Mouse (Mus musculus): ENCODE measurements around the gene Pdss2. TPM values are rescaled to one million over a fixed set of nuclear protein-coding genes. Genes with fewer than 3 reads are reported as not detected.

Gene Pdss2
- total RNA-seq, 1 experiment, result 16.6 TPM

DNA sequence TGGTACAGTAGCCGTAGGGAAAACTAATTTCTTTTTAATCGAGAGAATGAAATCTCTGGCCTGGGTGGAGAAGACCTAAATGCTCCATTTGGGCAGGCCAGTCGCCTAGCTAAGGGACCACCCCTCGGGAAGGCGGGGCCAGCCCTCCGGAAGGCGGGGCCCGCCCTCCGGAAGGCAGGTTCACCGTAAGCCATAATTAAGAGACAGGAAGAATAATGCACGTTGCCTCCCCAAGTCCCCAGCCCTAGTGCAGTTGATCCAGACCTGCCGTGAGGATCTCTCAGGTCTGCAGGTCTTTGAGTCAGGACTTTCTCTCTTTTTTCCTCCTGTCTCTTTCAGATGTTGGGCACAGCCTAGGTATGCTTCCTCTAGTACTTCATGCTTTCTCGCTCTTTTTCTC is 246.4 kb downstream of the Pdss2 start:
- Histone ChIP-seq H3K9ac (ENCODE audit: insufficient read depth, low read depth, low read length, poor library complexity, severe bottlenecking) (peak overlapping the region; percentile 41; the same call in 1 of the 2 replicates), H3K4me3 (ENCODE audit: insufficient read depth in 1 of 2, low read depth in 1 of 2, low read length in 2 of 2, poor library complexity in 1 of 2, severe bottlenecking in 1 of 2) (peak overlapping the region; percentile 32 to 67), H3K4me1 (ENCODE audit: control insufficient read depth in 2 of 2, insufficient read depth in 2 of 2, low read length in 2 of 2, poor library complexity in 1 of 2) (peaks cover 0 to 18% of the 10 kb centered on the region in 2 experiments; a peak in 3 of 4 replicates), H3K36me3 (ENCODE audit: control insufficient read depth, insufficient read depth, low read length, poor library complexity, severe bottlenecking) (no peaks in the 10 kb centered on the region), H3K27ac (ENCODE audit: insufficient read depth, low read depth, low read length, poor library complexity, severe bottlenecking) (no peak overlapping the region), H3K9me3 (ENCODE audit: control insufficient read depth, insufficient read depth, low read depth, low read length) (no peaks in the 10 kb centered on the region)
- no peak for TF ChIP-seq CHD2 (IDR thresholded peaks at IDR 0.05; ENCODE audit: low read depth, low read length)
- TF ChIP-seq HCFC1 (IDR thresholded peaks at IDR 0.05; ENCODE audit: borderline replicate concordance, insufficient read depth, low read length), result no peak
- TF ChIP-seq ZNF384 (IDR thresholded peaks at IDR 0.05; ENCODE audit: low read depth, low read length), result no peak
- TF ChIP-seq ZC3H11A (IDR thresholded peaks at IDR 0.05; ENCODE audit: borderline replicate concordance, low read depth, low read length), result no peak
- no peak for TF ChIP-seq MAFK (IDR thresholded peaks at IDR 0.05; ENCODE audit: insufficient read depth, low read depth, low read length)
- in situ Hi-C loops (cut with MboI; ENCODE audit: low sequenced_read_pairs in 2 of 2, unreplicated experiment in 2 of 2), result no loop called here
- DNase-seq (ENCODE audit: low read depth, low spot score), result no peak

DNA sequence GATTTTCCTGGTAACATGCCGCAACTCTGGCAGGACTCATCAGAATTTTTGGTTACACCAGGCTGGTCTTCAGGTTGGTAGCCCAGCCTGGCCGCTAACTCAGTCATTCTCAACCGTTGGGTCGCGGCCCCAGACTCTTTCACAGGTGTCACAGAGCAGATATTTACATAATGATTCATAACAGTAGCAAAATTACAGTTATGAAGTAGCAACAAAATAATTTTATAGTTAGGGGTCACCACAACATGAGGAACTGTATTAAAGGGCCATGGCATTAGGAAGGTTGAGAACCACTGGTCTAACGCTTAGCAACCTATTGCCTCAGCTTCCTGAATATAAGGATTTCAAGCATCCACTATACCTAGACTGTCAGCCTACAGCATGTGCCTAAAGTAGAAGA is 247.0 kb downstream of the Pdss2 start:
- no peak for TF ChIP-seq ZNF384 (IDR thresholded peaks at IDR 0.05; ENCODE audit: low read depth, low read length)
- TF ChIP-seq ZC3H11A (IDR thresholded peaks at IDR 0.05; ENCODE audit: borderline replicate concordance, low read depth, low read length), result no peak
- no peak for TF ChIP-seq HCFC1 (IDR thresholded peaks at IDR 0.05; ENCODE audit: borderline replicate concordance, insufficient read depth, low read length)
- no peak for TF ChIP-seq MAFK (IDR thresholded peaks at IDR 0.05; ENCODE audit: insufficient read depth, low read depth, low read length)
- no peak for TF ChIP-seq CHD2 (IDR thresholded peaks at IDR 0.05; ENCODE audit: low read depth, low read length)
- in situ Hi-C loops (cut with MboI; ENCODE audit: low sequenced_read_pairs in 2 of 2, unreplicated experiment in 2 of 2), result no loop called here
- Histone ChIP-seq H3K27ac (ENCODE audit: insufficient read depth, low read depth, low read length, poor library complexity, severe bottlenecking) (no peak overlapping the region), H3K36me3 (ENCODE audit: control insufficient read depth, insufficient read depth, low read length, poor library complexity, severe bottlenecking) (no peaks in the 10 kb centered on the region), H3K9ac (ENCODE audit: insufficient read depth, low read depth, low read length, poor library complexity, severe bottlenecking) (no peak overlapping the region), H3K4me3 (ENCODE audit: insufficient read depth in 1 of 2, low read depth in 1 of 2, low read length in 2 of 2, poor library complexity in 1 of 2, severe bottlenecking in 1 of 2) (no peak overlapping the region), H3K4me1 (ENCODE audit: control insufficient read depth in 2 of 2, insufficient read depth in 2 of 2, low read length in 2 of 2, poor library complexity in 1 of 2) (peaks cover 0 to 16% of the 10 kb centered on the region in 2 experiments; a peak in 3 of 4 replicates), H3K9me3 (ENCODE audit: control insufficient read depth, insufficient read depth, low read depth, low read length) (no peaks in the 10 kb centered on the region)
- DNase-seq (ENCODE audit: low read depth, low spot score), result no peak

DNA sequence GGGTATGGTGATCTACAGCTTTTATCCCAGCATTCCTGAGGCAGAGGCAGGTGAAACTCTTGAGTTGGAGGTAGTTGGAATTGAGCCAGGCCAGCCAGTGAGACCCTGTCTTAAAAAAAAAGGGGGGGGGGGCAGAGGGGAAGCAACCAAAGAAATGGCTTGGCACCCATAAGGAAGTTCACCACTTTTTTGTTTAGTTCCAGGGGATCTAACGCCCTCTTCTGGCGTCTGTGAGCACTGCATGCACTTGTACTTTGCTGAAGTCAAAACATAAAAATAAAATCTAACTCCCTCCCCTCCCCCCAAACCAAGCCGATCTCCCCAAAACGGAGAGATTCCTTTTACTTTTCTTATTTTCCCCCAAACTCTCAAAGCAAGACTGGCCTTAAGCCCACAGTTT is 254.1 kb downstream of the Pdss2 start:
- Histone ChIP-seq H3K4me1 (ENCODE audit: control insufficient read depth in 2 of 2, insufficient read depth in 2 of 2, low read length in 2 of 2, poor library complexity in 1 of 2) (peaks cover 0 to 12% of the 10 kb centered on the region in 2 experiments; a peak in 2 of 4 replicates), H3K9ac (ENCODE audit: insufficient read depth, low read depth, low read length, poor library complexity, severe bottlenecking) (no peak overlapping the region)
- in situ Hi-C loops (cut with MboI; ENCODE audit: low sequenced_read_pairs in 2 of 2, unreplicated experiment in 2 of 2), result no loop called here

DNA sequence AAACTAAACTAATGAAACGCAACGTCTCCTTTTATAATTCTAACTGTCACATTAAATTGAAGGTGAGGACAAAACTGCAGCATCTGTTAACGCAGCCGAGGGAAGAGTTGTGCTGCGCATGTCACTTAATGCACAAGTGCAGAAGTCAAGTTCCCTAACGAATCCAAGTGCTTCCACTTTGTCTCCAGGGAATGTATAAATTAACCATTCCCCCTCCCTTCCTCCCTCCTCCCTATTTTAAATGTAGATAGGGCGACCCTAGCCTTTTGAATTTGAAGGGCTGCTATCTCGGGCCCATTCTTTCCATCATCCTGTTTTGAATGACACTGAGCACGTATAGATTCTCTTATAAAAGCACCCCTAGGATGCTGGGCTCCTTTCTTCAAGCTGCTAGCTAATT is 256.2 kb downstream of the Pdss2 start:
- H3K27ac ChIP-seq (ENCODE audit: insufficient read depth, low read depth, low read length, poor library complexity, severe bottlenecking), result peak overlapping the region; percentile 99; the same call in 1 of the 2 replicates
- no peaks in the 10 kb centered on the region for H3K9me3 ChIP-seq (ENCODE audit: control insufficient read depth, insufficient read depth, low read depth, low read length)
- H3K9ac ChIP-seq (ENCODE audit: insufficient read depth, low read depth, low read length, poor library complexity, severe bottlenecking), result peak overlapping the region; percentile 25; the same call in 1 of the 2 replicates
- no peak for TF ChIP-seq CHD2 (IDR thresholded peaks at IDR 0.05; ENCODE audit: low read depth, low read length)
- peaks cover 4 to 24% of the 10 kb centered on the region in 2 experiments; a peak in 3 of 4 replicates for H3K4me1 ChIP-seq (ENCODE audit: control insufficient read depth in 2 of 2, insufficient read depth in 2 of 2, low read length in 2 of 2, poor library complexity in 1 of 2)
- no peaks in the 10 kb centered on the region for H3K36me3 ChIP-seq (ENCODE audit: control insufficient read depth, insufficient read depth, low read length, poor library complexity, severe bottlenecking)
- peak; percentile 78 for DNase-seq (ENCODE audit: low read depth, low spot score)
- peak overlapping the region; percentile 69 to 92 for H3K4me3 ChIP-seq (ENCODE audit: insufficient read depth in 1 of 2, low read depth in 1 of 2, low read length in 2 of 2, poor library complexity in 1 of 2, severe bottlenecking in 1 of 2)
- in situ Hi-C loops (cut with MboI; ENCODE audit: low sequenced_read_pairs in 2 of 2, unreplicated experiment in 2 of 2), result no loop called here

More for the DNA sequence above, 254.1 kb downstream of the Pdss2 start:
- Histone ChIP-seq H3K27ac (ENCODE audit: insufficient read depth, low read depth, low read length, poor library complexity, severe bottlenecking) (no peak overlapping the region; the same call in 1 of the 2 replicates), H3K4me3 (ENCODE audit: insufficient read depth in 1 of 2, low read depth in 1 of 2, low read length in 2 of 2, poor library complexity in 1 of 2, severe bottlenecking in 1 of 2) (no peak overlapping the region), H3K9me3 (ENCODE audit: control insufficient read depth, insufficient read depth, low read depth, low read length) (no peaks in the 10 kb centered on the region), H3K36me3 (ENCODE audit: control insufficient read depth, insufficient read depth, low read length, poor library complexity, severe bottlenecking) (no peaks in the 10 kb centered on the region)
- TF ChIP-seq ZNF384 (IDR thresholded peaks at IDR 0.05; ENCODE audit: low read depth, low read length) (0 out of 2 replicates have a peak, but pooled peaks have one; percentile 29), MAFK (IDR thresholded peaks at IDR 0.05; ENCODE audit: insufficient read depth, low read depth, low read length) (no peak), ZC3H11A (IDR thresholded peaks at IDR 0.05; ENCODE audit: borderline replicate concordance, low read depth, low read length) (peak; percentile 49; the same call in 1 of the 2 replicates), CHD2 (IDR thresholded peaks at IDR 0.05; ENCODE audit: low read depth, low read length) (no peak)
- no peak for DNase-seq (ENCODE audit: low read depth, low spot score)

Data from ES-E14 (cell line).